Mouse (Mus musculus) thymus, adult 2 months (tissue): Measurements from ENCODE around the gene Ccp110. TPM values are rescaled to one million over a fixed set of nuclear protein-coding genes. Genes with fewer than 3 reads are reported as not detected.

Source experiments
- DNase-seq: peaks from one replicate; pipeline ENCODE4 v3.0.0; 2021
- H3K27ac ChIP-seq: fragments of 200-500 bp; 2 replicates; pipeline ENCODE4 v1.5.1; 2012; ENCODE audit warnings: low read length, control low read depth; ENCODE audit not compliant: control insufficient read depth, insufficient read depth
- H3K27me3 ChIP-seq: fragments of 200-500 bp; 2 replicates; pipeline ENCODE4 v1.6.1; 2012; ENCODE audit warnings: mild to moderate bottlenecking, low read length, moderate library complexity, mixed read lengths; ENCODE audit not compliant: control insufficient read depth, insufficient read depth
- H3K36me3 ChIP-seq: fragments of 200-500 bp; 2 replicates; pipeline ENCODE4 v1.6.1; 2012; ENCODE audit warnings: mild to moderate bottlenecking, low read length, moderate library complexity; ENCODE audit not compliant: control insufficient read depth, insufficient read depth
- H3K4me1 ChIP-seq: fragments of 200-500 bp; replicated peaks from 2 replicates; pipeline ENCODE4 v1.6.1; 2012; ENCODE audit warnings: low read length; ENCODE audit not compliant: control insufficient read depth, insufficient read depth
- H3K4me3 ChIP-seq: fragments of 200-500 bp; 2 replicates; pipeline ENCODE4 v1.5.1; 2012; ENCODE audit warnings: mild to moderate bottlenecking, low read length, control low read depth, moderate library complexity; ENCODE audit not compliant: control insufficient read depth, insufficient read depth
- CTCF ChIP-seq: fragments of 200-500 bp; IDR thresholded peaks from 2 replicates; pipeline ENCODE4 v1.5.1; 2012; ENCODE audit warnings: mild to moderate bottlenecking, control low read depth, low read length, moderate library complexity, borderline replicate concordance; ENCODE audit not compliant: control insufficient read depth, poor library complexity, insufficient read depth; ENCODE audit errors: extremely low read depth
- POLR2A ChIP-seq: fragments of 200-500 bp; IDR thresholded peaks from 2 replicates; pipeline ENCODE4 v1.6.1; 2012; ENCODE audit warnings: mild to moderate bottlenecking, low read length, control low read depth, moderate library complexity; ENCODE audit not compliant: control insufficient read depth, poor library complexity, insufficient read depth; ENCODE audit errors: extremely low read depth
- WGBS: fragments of 180-500 bp; shearing (Covaris S2); methylation state at CpG from one replicate; pipeline ENCODE4 v1.1.7; 2018; 5-methylcytosine and 5-hydroxymethylcytosine counted together
- polyA plus RNA-seq: library from polyadenylated mRNA; depleted of rRNA; stranded (reverse); fragments of >200 nt; gene quantifications from 2 replicates; pipeline ENCODE4 v1.2.3, GENCODE M21; 2012

Ccp110 gene
- polyA plus RNA-seq, 1 experiment: 7.3 TPM

GRCm38 (mm10) chr7:118706051-118706450 is 6.3 kb upstream of the Ccp110 start:
- Histone ChIP-seq H3K36me3 (no peaks in the 10 kb centered on the region), H3K27me3 (no peaks in the 10 kb centered on the region), H3K4me3 (no peak overlapping the region), H3K4me1 (peaks cover 7% of the 10 kb centered on the region; the same call in 1 of the 2 replicates), H3K27ac (no peak overlapping the region)
- 80% methylated on average over 6 of the region's 6 CpGs for WGBS
- TF ChIP-seq POLR2A (no peak), CTCF (no peak)
- DNase-seq: no peak

GRCm38 (mm10) chr7:118706488-118706887 is 5.9 kb upstream of the Ccp110 start:
- no peak for TF ChIP-seq CTCF
- no peak for TF ChIP-seq POLR2A
- no peaks in the 10 kb centered on the region for H3K27me3 ChIP-seq
- H3K36me3 ChIP-seq: no peaks in the 10 kb centered on the region
- H3K4me1 ChIP-seq: peaks cover 7% of the 10 kb centered on the region; the same call in 1 of the 2 replicates
- no peak for DNase-seq
- WGBS: 95% methylated on average over 5 of the region's 5 CpGs
- no peak overlapping the region for H3K27ac ChIP-seq
- H3K4me3 ChIP-seq: no peak overlapping the region

GRCm38 (mm10) chr7:118707216-118707615 is 5.1 kb upstream of the Ccp110 start:
- peaks cover 7% of the 10 kb centered on the region; the same call in 1 of the 2 replicates for H3K4me1 ChIP-seq
- 93% methylated on average over 2 of the region's 2 CpGs for WGBS
- no peaks in the 10 kb centered on the region for H3K36me3 ChIP-seq
- TF ChIP-seq POLR2A (no peak), CTCF (no peak)
- H3K27me3 ChIP-seq: no peaks in the 10 kb centered on the region
- H3K4me3 ChIP-seq: no peak overlapping the region
- DNase-seq: no peak
- H3K27ac ChIP-seq: no peak overlapping the region

- H3K27me3 ChIP-seq: no peaks in the 10 kb centered on the region
- no peak overlapping the region for H3K4me3 ChIP-seq
- H3K27ac ChIP-seq: no peak overlapping the region
- H3K4me1 ChIP-seq: peaks cover 9% of the 10 kb centered on the region; the same call in 1 of the 2 replicates
- no peak for TF ChIP-seq POLR2A
- TF ChIP-seq CTCF: no peak
- no peak for DNase-seq
- 87% methylated on average over 4 of the region's 4 CpGs for WGBS
- H3K36me3 ChIP-seq: no peaks in the 10 kb centered on the region
Measured at GRCm38 (mm10) chr7:118708002-118708401, 4.3 kb upstream of the Ccp110 start.

GRCm38 (mm10) chr7:118710776-118711175 is 1.6 kb upstream of the Ccp110 start:
- WGBS: 92% methylated on average over 5 of the region's 5 CpGs
- Histone ChIP-seq H3K27ac (no peak overlapping the region), H3K36me3 (no peaks in the 10 kb centered on the region), H3K4me3 (no peak overlapping the region), H3K27me3 (no peaks in the 10 kb centered on the region), H3K4me1 (peaks cover 2% of the 10 kb centered on the region; the same call in 1 of the 2 replicates)
- TF ChIP-seq POLR2A (no peak), CTCF (no peak)
- DNase-seq: no peak

GRCm38 (mm10) chr7:118714873-118715272 is 2.5 kb downstream of the Ccp110 start:
- Histone ChIP-seq H3K4me1 (peaks cover 2% of the 10 kb centered on the region; the same call in 1 of the 2 replicates), H3K4me3 (no peak overlapping the region), H3K36me3 (no peaks in the 10 kb centered on the region; the same call in 1 of the 2 replicates), H3K27me3 (no peaks in the 10 kb centered on the region), H3K27ac (no peak overlapping the region)
- DNase-seq: no peak
- 94% methylated on average over 1 of the region's 1 CpGs for WGBS
- no peak for TF ChIP-seq POLR2A
- TF ChIP-seq CTCF: no peak

GRCm38 (mm10) chr7:118718066-118718465 is 5.7 kb downstream of the Ccp110 start:
- no peak for DNase-seq
- Histone ChIP-seq H3K27ac (no peak overlapping the region), H3K4me3 (no peak overlapping the region), H3K4me1 (no peaks in the 10 kb centered on the region), H3K36me3 (peaks cover 4% of the 10 kb centered on the region; the same call in 1 of the 2 replicates), H3K27me3 (no peaks in the 10 kb centered on the region)
- TF ChIP-seq POLR2A (no peak), CTCF (no peak)
- WGBS: 98% methylated on average over 4 of the region's 4 CpGs
